Mouse (Mus musculus) neural tube, embryonic 10.5 days (tissue): Measurements from ENCODE around the gene Prex1.

Experiments used
- DNase-seq: peaks from one replicate; pipeline ENCODE4 v3.0.0-alpha.2; 2017; ENCODE audit warnings: low spot score; ENCODE audit errors: extremely low spot score

The Prex1 gene

GRCm38 (mm10) chr2:166606481-166607245 is 107.0 kb downstream of the Prex1 start:
- no peak for DNase-seq

- no peak for DNase-seq
Measured at GRCm38 (mm10) chr2:166606053-166606452, 107.6 kb downstream of the Prex1 start.

- DNase-seq, result peak; percentile 53
Measured at GRCm38 (mm10) chr2:166605164-166605831, 108.3 kb downstream of the Prex1 start.

DNA sequence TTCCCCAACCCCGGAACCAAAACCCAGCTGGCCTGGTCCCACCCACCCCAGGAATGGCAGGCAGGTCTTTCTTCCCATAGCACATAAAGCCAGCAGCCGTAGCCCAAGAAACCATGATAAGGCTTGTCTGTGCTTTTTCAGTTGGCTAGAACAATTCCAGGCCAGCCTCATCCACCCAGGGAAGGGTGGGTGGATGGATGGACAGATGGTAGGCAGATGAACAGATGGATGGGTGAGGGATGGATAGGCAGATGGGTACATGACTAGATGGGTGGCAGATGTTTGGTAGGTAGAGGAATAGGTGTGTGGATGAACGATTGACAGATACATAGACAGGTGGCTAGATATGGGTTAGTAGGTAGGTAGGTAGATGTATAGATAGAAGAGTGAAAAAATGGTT is 110.7 kb downstream of the Prex1 start:
- DNase-seq, result no peak

DNA sequence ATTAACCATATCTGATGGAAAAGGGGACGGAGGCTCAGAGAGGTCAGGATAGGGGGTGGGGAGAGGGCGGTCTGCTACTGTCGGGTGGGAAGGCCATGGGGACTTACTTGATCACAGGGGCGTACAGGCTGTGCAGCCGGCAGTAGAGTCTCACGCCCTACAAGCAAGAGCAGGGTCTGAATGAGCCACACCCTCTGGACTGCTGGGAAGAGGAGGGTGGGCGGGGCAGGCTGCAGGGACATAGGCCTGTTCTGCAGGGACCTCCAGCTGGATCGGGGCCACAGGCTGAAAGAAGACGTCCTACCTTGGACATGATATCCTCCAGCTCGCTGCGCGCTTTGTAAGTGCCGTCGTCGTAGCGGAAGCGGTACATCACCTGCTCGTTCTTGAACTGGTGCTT is 112.2 kb downstream of the Prex1 start:
- DNase-seq, result no peak

- no peak for DNase-seq
Measured at GRCm38 (mm10) chr2:166598453-166599155, 115.0 kb downstream of the Prex1 start.

DNA sequence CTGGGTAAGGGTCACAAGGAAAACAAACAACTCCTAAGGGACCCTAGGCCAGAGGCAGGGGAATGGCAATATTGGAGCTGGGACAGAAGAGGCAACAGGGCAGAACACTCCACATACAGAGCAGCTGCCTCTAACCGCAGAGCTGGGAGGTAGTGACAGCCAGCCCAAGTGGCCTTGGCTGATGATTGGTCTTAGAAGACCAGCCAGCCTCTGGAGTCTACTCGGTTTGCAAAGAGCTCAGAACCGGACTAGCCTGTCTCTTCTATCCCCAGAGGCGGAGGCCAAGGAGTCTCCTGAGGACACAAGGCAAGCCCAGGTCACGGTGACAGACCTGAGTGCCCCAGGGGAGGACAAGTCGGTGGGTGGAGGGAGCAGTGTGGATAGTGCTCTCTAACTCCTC is 115.9 kb downstream of the Prex1 start:
- DNase-seq, result no peak

- DNase-seq, result peak; percentile 85
Measured at GRCm38 (mm10) chr2:166592034-166592912, 121.4 kb downstream of the Prex1 start.

- DNase-seq, result no peak
Measured at GRCm38 (mm10) chr2:166584491-166584890, 129.1 kb downstream of the Prex1 start.

DNA sequence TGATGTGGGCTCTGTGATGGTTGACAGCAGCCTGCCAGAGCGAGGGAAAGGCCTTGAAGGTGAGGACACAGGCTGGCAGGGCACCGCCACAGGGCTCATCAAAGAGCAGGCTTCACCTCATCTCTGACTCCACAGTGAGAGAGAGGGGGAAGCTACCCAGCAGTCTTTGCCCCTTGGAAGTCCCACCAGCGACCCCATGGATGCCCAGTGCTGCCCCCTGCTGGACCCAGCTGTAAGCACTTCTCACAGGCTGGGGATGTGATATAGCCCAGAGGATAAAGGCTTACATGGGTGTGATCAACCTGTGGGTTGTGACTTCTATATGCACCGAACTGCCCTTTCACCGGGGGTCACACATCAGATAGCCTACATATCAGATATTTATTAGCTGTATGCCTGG is 130.3 kb downstream of the Prex1 start:
- DNase-seq, result no peak

- no peak for DNase-seq
Measured at GRCm38 (mm10) chr2:166581881-166582583, 131.6 kb downstream of the Prex1 start.

DNA sequence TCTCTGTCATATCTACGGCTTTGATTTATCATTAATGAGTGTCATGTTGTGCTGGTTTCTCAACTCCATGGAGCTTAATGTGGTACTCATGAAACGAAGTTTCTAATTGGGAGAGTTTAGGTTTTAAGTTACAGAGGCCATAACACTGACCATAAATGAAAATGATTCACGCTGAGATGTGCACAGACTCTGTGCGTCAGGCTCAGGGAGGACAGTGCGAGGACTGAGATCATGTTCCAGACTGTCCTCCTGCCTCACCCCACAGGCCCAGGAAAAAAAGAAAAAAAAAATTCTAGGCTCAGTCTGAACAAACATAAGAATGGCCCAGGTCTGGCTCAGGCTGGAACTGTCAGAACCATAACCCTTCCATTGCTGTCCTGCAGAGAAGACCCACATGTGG is 133.8 kb downstream of the Prex1 start:
- no peak for DNase-seq

DNA sequence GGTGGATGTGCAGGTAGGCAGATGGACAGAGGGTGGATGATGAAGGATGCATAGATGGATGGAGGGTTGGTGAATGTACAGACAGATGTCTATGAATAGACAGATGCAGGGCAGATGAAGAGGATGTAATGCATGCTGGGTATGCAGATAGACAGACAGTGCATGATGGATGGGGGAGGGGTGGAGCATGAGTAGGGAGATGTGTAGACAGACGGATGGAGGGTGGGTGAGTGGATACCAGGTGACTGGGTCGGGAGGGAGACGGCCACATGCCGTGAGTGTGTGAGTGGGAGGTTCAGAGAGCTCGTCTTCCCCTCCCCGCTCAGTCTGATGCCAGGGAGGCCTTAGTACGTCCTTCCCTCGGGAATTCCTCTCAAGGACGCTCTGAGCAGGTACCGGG is 134.3 kb downstream of the Prex1 start:
- no peak for DNase-seq

DNA sequence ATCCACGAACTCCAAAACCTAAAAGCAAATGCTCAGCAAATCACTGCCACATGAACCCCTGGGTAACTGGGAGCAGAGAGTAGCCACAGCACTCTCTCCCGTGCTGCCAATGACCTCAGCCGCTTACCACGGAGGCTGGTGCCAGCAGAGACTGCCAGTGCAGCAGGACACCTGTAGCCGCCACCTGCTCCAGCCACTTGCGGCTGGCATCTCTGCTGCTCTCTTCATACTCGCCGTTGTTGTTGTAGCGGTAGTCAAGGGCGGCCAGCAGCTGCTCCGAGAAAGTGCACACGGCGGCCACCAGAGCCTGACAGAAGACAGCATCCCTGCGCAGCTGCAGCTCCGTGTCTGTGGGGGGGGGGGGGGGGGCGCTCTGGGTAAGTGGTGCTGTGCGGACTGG is 138.2 kb downstream of the Prex1 start:
- DNase-seq, result no peak

DNA sequence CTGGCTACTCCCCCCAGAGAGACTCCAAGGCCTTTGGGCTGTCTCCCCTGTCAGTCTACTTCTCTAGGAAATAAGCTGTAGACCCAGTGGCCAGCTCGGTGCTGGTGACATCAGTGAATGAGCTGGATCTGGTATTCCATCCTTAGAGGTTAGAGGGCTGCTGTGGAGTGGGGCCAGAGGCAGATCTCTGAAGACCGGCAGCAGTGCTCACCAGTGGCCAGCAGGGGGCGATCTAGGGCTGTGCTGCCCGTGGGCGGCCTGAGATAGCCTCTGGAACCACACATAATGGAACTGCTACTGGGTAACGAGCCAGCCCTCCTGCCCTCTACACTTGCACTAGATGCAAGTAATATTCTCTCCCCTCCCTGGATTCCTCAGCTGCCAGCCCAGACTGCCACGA is 138.7 kb downstream of the Prex1 start:
- peak; percentile 84 for DNase-seq

DNA sequence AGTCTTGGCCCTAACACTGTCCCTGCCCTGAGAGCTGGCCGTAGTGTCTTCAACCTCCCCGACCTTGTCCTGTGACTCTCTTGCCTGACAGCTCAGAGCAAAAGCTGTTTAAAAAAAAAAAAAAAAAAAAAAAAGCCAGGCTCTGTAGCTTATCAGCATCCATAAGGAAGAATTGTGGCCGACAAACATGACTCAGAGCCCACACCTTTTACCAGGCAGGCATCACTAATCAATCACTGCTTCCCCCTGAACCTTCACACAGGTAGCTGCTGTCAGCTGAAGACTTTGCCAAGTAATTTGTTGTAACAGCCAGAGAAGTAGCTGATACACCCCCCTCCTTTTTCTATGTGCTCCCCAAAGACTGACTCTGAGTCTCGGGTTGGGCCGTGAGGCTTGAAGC is 140.0 kb downstream of the Prex1 start:
- DNase-seq, result no peak

- no peak for DNase-seq
Measured at GRCm38 (mm10) chr2:166572297-166572696, 141.3 kb downstream of the Prex1 start.

DNA sequence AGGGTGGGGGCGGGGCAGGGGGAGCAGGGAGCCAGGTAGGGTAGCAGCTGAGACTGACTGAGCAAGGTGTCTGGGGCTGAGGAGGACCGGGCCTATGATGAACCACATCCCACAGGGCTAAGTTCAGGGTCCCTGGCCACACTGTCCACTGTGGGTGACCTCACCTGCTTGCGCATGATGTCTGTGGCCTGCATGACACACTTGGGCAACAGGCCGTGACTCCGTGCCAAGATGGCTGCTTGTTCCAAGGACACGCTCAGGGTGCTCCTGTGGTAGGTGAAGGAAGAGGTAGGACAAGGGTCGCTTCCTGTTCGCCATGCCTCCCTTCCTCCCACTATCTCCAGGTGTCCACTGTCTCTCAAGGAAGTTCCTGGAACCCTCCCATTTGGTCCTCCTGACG is 144.4 kb downstream of the Prex1 start:
- DNase-seq, result no peak

DNA sequence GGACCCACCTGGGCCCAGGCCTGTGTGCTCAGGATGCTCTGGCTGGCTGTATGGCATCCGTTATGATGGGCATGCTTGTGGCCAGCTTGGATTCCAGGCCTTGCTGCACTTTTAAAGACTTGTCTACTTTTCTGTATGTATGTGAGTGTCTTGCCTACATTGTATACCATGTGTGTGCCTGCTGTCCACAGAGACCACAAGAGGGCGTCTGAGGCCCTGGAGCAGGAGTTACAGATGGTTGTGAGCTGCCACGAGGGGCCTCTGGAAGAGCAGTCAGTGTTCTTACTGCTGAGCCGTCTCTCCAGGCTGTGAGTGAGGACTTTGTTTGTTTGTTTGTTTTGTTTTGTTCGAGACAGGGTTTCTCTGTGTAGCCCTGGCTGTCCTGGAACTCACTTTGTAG is 148.1 kb downstream of the Prex1 start:
- DNase-seq, result no peak

DNA sequence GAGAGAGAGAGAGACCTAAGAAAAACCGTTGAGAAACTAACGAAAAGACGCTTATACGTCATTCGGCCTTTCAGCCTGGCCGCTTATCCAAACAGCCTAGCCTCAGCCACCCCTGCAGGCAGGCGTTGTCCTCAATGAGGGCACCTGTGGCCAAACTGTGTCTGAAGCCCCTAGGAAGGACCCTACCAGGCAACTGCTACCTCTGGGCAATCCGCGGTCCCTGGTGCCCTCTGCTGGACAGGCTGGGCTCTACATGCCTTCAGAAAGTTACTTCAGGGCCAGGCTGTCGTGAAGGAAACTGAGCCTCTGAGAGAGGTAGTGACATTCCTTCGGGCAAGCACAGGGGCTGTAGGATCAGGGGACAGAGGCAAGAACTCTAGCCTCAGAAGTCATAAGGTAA is 149.2 kb downstream of the Prex1 start:
- peak; percentile 87 for DNase-seq

GRCm38 (mm10) chr2:166563890-166564289 is 149.7 kb downstream of the Prex1 start:
- peak; percentile 93 for DNase-seq
